Mouse (Mus musculus) WW6 (cell line): Measurements from ENCODE around the gene Tyro3.

Source experiments
- DNase-seq: peaks from one replicate; pipeline ENCODE4 v3.0.0-alpha.2; 2013; ENCODE audit warnings: low read depth, low spot score

Tyro3 gene

GRCm38 (mm10) chr2:119855310-119855850 is 57.8 kb downstream of the Tyro3 start:
- DNase-seq, result no peak

DNA sequence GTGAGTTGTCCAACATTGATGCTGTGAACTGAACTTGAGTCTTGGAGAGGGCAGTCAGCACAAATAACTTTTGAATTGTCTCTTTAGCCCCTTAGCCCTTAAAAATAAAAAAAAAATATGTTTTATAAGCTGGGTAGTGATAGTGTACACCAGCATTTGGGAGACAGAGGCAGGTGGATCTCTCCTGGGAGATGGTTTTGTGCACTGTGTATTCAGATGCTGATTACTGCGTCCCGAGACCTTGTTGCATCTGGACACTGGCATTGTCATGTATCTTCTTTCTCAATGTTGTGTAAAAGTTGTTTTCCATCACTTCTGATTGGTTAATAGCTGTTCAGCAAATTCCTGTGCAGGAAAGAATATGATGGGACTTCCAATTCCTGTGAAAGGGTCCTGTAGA is 59.8 kb downstream of the Tyro3 start:
- DNase-seq, result no peak

- DNase-seq, result no peak
These were observed 67.0 kb downstream of the Tyro3 start for GRCm38 (mm10) chr2:119864484-119864883.
